Mouse (Mus musculus) liver, embryonic 14.5 days (tissue): ENCODE results near the gene Ahnak.

ENCODE experiments used
- CTCF ChIP-seq: IDR thresholded peaks from 2 replicates; pipeline ENCODE4 v1.5.1; 2016; ENCODE audit warnings: antibody characterized with exemption, low read depth, control low read depth
- EP300 ChIP-seq: IDR thresholded peaks from 2 replicates; pipeline ENCODE4 v1.6.1; 2016; ENCODE audit warnings: antibody characterized with exemption, low read depth

DNA sequence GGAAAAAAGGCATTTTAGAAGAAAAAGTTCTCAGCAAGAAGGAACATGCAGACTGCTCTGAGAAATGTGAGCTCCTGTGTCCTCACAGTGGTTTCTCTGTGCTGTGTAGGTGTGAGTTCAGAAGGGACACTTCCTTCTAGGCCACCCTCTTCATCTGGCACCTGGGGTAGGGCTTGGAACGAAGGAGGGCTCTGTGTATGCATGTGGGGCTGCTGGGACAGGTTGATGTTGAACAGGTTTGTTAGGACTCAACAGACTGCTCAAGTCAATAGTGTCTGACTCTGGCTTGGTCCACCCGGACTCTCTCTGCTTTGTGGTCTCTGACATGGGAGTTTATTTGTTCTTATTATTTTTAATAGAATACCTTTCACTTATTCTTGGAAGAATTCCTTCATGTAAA is 81.2 kb downstream of the Ahnak start:
- TF ChIP-seq CTCF = no peak
- TF ChIP-seq EP300 = no peak
